Mouse (Mus musculus): Measurements from ENCODE around the gene Moxd1.

DNA sequence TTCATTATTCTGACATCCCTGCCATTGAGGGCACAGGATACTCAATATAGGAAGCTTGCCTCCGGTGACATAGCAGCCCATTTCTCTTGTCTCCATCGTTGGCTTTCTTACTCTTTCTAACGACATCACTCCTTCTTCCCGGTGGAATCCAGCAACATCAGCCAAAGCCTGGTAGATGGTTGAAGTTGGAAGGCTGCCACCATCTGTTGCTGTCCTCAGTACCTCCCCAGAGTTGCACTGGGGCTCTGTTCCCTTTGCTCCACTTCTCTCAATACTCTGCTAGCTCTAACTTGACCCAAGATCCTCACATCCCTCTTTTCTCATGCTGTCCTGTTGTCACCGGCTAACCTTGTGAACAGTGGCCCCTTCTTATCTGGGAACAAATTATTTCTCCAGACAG lies 2.4 kb upstream of the Moxd1 start:
- TF ChIP-seq CTCF (IDR thresholded peaks at IDR 0.05) (no peak), EP300 (IDR thresholded peaks at IDR 0.05; ENCODE audit: insufficient read depth, low read depth, low read length) (no peak), POLR2A (IDR thresholded peaks at IDR 0.05; ENCODE audit: insufficient read depth, low read depth, low read length) (no peak)
